Mouse (Mus musculus): ENCODE measurements at regions not wholly inside any gene's neighbourhood (a gene's known extent, or its start where the extent isn't known, plus 50 kb on each side); places are given as distances from the start of the nearest gene placed in this dataset.

DNA sequence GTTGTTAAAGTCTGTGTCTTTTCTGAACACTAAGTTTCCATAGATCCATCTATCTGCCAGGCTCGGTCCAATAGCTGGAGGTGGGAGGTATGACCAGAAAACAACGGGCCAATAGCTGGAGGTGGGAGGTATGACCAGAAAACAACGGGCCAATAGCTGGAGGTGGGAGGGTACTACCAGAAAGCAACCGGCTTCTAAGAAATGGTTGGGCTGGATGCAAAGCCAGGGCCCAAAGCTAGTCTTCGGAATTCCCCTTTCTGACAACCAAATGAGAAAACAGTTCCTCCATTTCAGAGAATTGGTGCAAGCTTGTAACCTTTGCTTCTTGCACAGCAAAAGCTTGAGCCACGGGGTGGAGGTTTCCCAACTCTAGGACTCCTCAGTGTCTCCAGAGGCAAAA, 147.1 kb upstream of the 1600014C23Rik start:
- TF ChIP-seq CTCF (IDR thresholded peaks at IDR 0.05; ENCODE audit: low read depth, low read length) (no peak), POLR2A (IDR thresholded peaks at IDR 0.05; ENCODE audit: borderline replicate concordance, low read depth, low read length) (no peak)
